ENCODE assay signal across 7 mouse cellular contexts in genomic region chr11:68982639-68983369, GRCm38 (mm10). TPM values are rescaled to one million over a fixed set of nuclear protein-coding genes. Genes with fewer than 3 reads are reported as not detected.
DNase-seq lines count a peak whose midpoint lies in the region; ATAC-seq and TF ChIP-seq lines count a peak whose summit lies in the region.

No protein-coding gene starts in this region.

- DNase-seq in Patski (ENCODE audit: low read depth, low spot score): no peak
- peak; percentile 59 for DNase-seq in c-Kit-positive CD71-positive TER-119-positive erythroid progenitor cells, embryonic 14.5 days (ENCODE audit: low spot score)
- peak; percentile 85 for DNase-seq in forebrain, embryonic 14.5 days (ENCODE audit: low spot score)
- peak; percentile 86 for DNase-seq in hindbrain, postnatal 0 days (ENCODE audit: low spot score)
- DNase-seq in left cerebral cortex, adult 18-20 months (ENCODE audit: low spot score in 2 of 2): peak; percentile 69 to 81
- peak; percentile 74 for DNase-seq in midbrain, embryonic 10.5 days (ENCODE audit: low spot score)
- peak; percentile 49 to 73 for DNase-seq in spleen, adult 18-20 months

- in situ Hi-C loops in Patski (cut with MboI; ENCODE audit: low pct_unique_long_range_greater_than_20kb): no loop called here

- H3K27ac ChIP-seq in forebrain, embryonic 14.5 days (ENCODE audit: low read depth, low read length): no peak overlapping the region
- H3K27ac ChIP-seq in hindbrain, postnatal 0 days: no peak overlapping the region
- H3K27ac ChIP-seq in midbrain, embryonic 10.5 days (replicated peaks): no peak overlapping the region

- H3K9ac ChIP-seq in forebrain, embryonic 14.5 days (ENCODE audit: low read length): no peak overlapping the region
- no peak overlapping the region for H3K9ac ChIP-seq in hindbrain, postnatal 0 days (replicated peaks; ENCODE audit: low read length)

- peak; percentile 90 for TF ChIP-seq CTCF in Patski (IDR thresholded peaks at IDR 0.05)
- TF ChIP-seq CTCF in hindbrain, postnatal 0 days (IDR thresholded peaks at IDR 0.05; ENCODE audit: low read depth): peak; percentile 92

- H3K27me3 ChIP-seq in Patski: no peaks in the 10 kb centered on the region
- H3K27me3 ChIP-seq in forebrain, embryonic 14.5 days (replicated peaks; ENCODE audit: control insufficient read depth, insufficient read depth, low read length): no peaks in the 10 kb centered on the region
- H3K27me3 ChIP-seq in hindbrain, postnatal 0 days (ENCODE audit: insufficient read depth, low read length): no peaks in the 10 kb centered on the region
- H3K27me3 ChIP-seq in midbrain, embryonic 10.5 days (ENCODE audit: low read depth, poor library complexity, severe bottlenecking): no peaks in the 10 kb centered on the region

- H3K4me3 ChIP-seq in forebrain, embryonic 14.5 days (ENCODE audit: low read depth, low read length): no peak overlapping the region
- H3K4me3 ChIP-seq in hindbrain, postnatal 0 days (ENCODE audit: low read length): no peak overlapping the region
- no peak overlapping the region for H3K4me3 ChIP-seq in midbrain, embryonic 10.5 days

- WGBS in forebrain, embryonic 14.5 days: 28% methylated on average over 4 of the region's 4 CpGs
- WGBS in hindbrain, postnatal 0 days: 33% methylated on average over 4 of the region's 4 CpGs
- WGBS in midbrain, embryonic 10.5 days: 27% methylated on average over 4 of the region's 4 CpGs

- no peaks in the 10 kb centered on the region for H3K9me3 ChIP-seq in forebrain, embryonic 14.5 days (replicated peaks; ENCODE audit: control insufficient read depth, low read length)
- no peaks in the 10 kb centered on the region for H3K9me3 ChIP-seq in hindbrain, postnatal 0 days (ENCODE audit: low read length)
- H3K9me3 ChIP-seq in midbrain, embryonic 10.5 days (replicated peaks): no peaks in the 10 kb centered on the region

- no peaks in the 10 kb centered on the region for H3K4me1 ChIP-seq in forebrain, embryonic 14.5 days (ENCODE audit: control insufficient read depth, insufficient read depth, low read length)
- H3K4me1 ChIP-seq in hindbrain, postnatal 0 days (ENCODE audit: insufficient read depth, low read length): no peaks in the 10 kb centered on the region
- H3K4me1 ChIP-seq in midbrain, embryonic 10.5 days: no peaks in the 10 kb centered on the region

- CTCF ChIA-PET in Patski (lab: Charles Lee): interaction anchor here (0.9 to 5.2 kb wide), 7 partner anchors 16 to 175 kb away, joined by 3 to 34 read pairs (median 5); no protein-coding TSS in a partner anchor

- POLR2A ChIA-PET in Patski (lab: Charles Lee): interaction anchor here (0.6 to 1.6 kb wide), 2 partner anchors 25 to 76 kb away, joined by 4 to 6 read pairs; no protein-coding TSS in a partner anchor

- H3K4me2 ChIP-seq in forebrain, embryonic 14.5 days (ENCODE audit: low read length): no peak overlapping the region
- H3K4me2 ChIP-seq in hindbrain, postnatal 0 days (ENCODE audit: low read depth, low read length): no peak overlapping the region

- peaks cover 16% of the 10 kb centered on the region for H3K36me3 ChIP-seq in forebrain, embryonic 14.5 days (ENCODE audit: control insufficient read depth, insufficient read depth, low read length)
- H3K36me3 ChIP-seq in hindbrain, postnatal 0 days (ENCODE audit: insufficient read depth, low read length): peaks cover 6% of the 10 kb centered on the region; the same call in 1 of the 2 replicates
- H3K36me3 ChIP-seq in midbrain, embryonic 10.5 days: peaks cover 25% of the 10 kb centered on the region

- no peak for ATAC-seq in Patski
- ATAC-seq in forebrain, embryonic 14.5 days: no peak
- ATAC-seq in hindbrain, postnatal 0 days: peak; percentile 76

RNA-seq across cellular contexts. Expression of gene Rangrf, which starts 7.8 kb away (rescaled TPM):
- 28.0 TPM for polyA plus RNA-seq in Patski (2021)
- polyA plus RNA-seq in forebrain, embryonic 14.5 days (2014; fragmentation: Nextera tagmentation; extraction: Ambion mirVana): 35.2 and 43.5 TPM in 2 replicates
- 40.4 and 51.6 TPM in 2 replicates for total RNA-seq in hindbrain, postnatal 0 days (2014; rRNA removed)
- 31.2 and 34.6 TPM in 2 replicates for polyA plus RNA-seq in hindbrain, postnatal 0 days (2015; fragmentation: Nextera tagmentation; extraction: Ambion mirVana)
- total RNA-seq in left cerebral cortex, adult 18-20 months (2021): 10 to 100 TPM; 17.8 to 18.2 TPM
- 68.4 and 84.6 TPM in 2 replicates for polyA plus RNA-seq in midbrain, embryonic 10.5 days (2016; fragmentation: Nextera tagmentation; extraction: Ambion mirVana)

RNA-seq across cellular contexts. Expression of gene Slc25a35, which starts 14.9 kb away (rescaled TPM):
- polyA plus RNA-seq in Patski (2021): 7.2 TPM
- 0.75 and 1.2 TPM in 2 replicates for polyA plus RNA-seq in forebrain, embryonic 14.5 days (2014; fragmentation: Nextera tagmentation; extraction: Ambion mirVana)
- 1.6 and 2.0 TPM in 2 replicates for total RNA-seq in hindbrain, postnatal 0 days (2014; rRNA removed)
- polyA plus RNA-seq in hindbrain, postnatal 0 days (2015; fragmentation: Nextera tagmentation; extraction: Ambion mirVana): 2.3 TPM in 2 replicates
- 1 to 10 TPM; 5.6 to 6.7 TPM for total RNA-seq in left cerebral cortex, adult 18-20 months (2021)
- 2.0 and 2.1 TPM in 2 replicates for polyA plus RNA-seq in midbrain, embryonic 10.5 days (2016; fragmentation: Nextera tagmentation; extraction: Ambion mirVana)

RNA-seq across cellular contexts. Expression of gene Pfas, which starts 25.5 kb away (rescaled TPM):
- polyA plus RNA-seq in Patski (2021): 12.9 TPM
- 14.1 and 15.6 TPM in 2 replicates for polyA plus RNA-seq in forebrain, embryonic 14.5 days (2014; fragmentation: Nextera tagmentation; extraction: Ambion mirVana)
- 31.3 and 35.2 TPM in 2 replicates for total RNA-seq in hindbrain, postnatal 0 days (2014; rRNA removed)
- 14.7 and 17.8 TPM in 2 replicates for polyA plus RNA-seq in hindbrain, postnatal 0 days (2015; fragmentation: Nextera tagmentation; extraction: Ambion mirVana)
- total RNA-seq in left cerebral cortex, adult 18-20 months (2021): 10 to 100 TPM; 26.1 to 26.2 TPM
- polyA plus RNA-seq in midbrain, embryonic 10.5 days (2016; fragmentation: Nextera tagmentation; extraction: Ambion mirVana): 57.8 and 59.2 TPM in 2 replicates

RNA-seq across cellular contexts. Expression of gene Arhgef15, which starts 25.5 kb away (rescaled TPM):
- polyA plus RNA-seq in Patski (2021): 0.21 TPM
- 5.8 and 6.3 TPM in 2 replicates for polyA plus RNA-seq in forebrain, embryonic 14.5 days (2014; fragmentation: Nextera tagmentation; extraction: Ambion mirVana)
- total RNA-seq in hindbrain, postnatal 0 days (2014; rRNA removed): 21.2 and 45.2 TPM in 2 replicates
- 25.7 and 27.5 TPM in 2 replicates for polyA plus RNA-seq in hindbrain, postnatal 0 days (2015; fragmentation: Nextera tagmentation; extraction: Ambion mirVana)
- total RNA-seq in left cerebral cortex, adult 18-20 months (2021): 10 to 100 TPM; 20.4 to 24.0 TPM
- polyA plus RNA-seq in midbrain, embryonic 10.5 days (2016; fragmentation: Nextera tagmentation; extraction: Ambion mirVana): 6.4 and 6.6 TPM in 2 replicates

RNA-seq across cellular contexts. Expression of gene Ctc1, which starts 32.9 kb away (rescaled TPM):
- 44.1 TPM for polyA plus RNA-seq in Patski (2021)
- 43.4 and 56.1 TPM in 2 replicates for polyA plus RNA-seq in forebrain, embryonic 14.5 days (2014; fragmentation: Nextera tagmentation; extraction: Ambion mirVana)
- total RNA-seq in hindbrain, postnatal 0 days (2014; rRNA removed): 84.8 and 85.7 TPM in 2 replicates
- polyA plus RNA-seq in hindbrain, postnatal 0 days (2015; fragmentation: Nextera tagmentation; extraction: Ambion mirVana): 42.8 and 45.7 TPM in 2 replicates
- 10 to 100 TPM; 37.8 to 46.0 TPM for total RNA-seq in left cerebral cortex, adult 18-20 months (2021)
- 82.4 and 85.6 TPM in 2 replicates for polyA plus RNA-seq in midbrain, embryonic 10.5 days (2016; fragmentation: Nextera tagmentation; extraction: Ambion mirVana)
